7 mouse cellular contexts compared by ENCODE assay signal in genomic region chr11:95413641-95414535, GRCm38 (mm10). TPM values are rescaled to one million over a fixed set of nuclear protein-coding genes. Genes with fewer than 3 reads are reported as not detected.
A peak's percentile ranks its signal among the peaks of the same experiment; 100 is the strongest.
DNase-seq lines count a peak whose midpoint lies in the region; ATAC-seq lines count a peak whose summit lies in the region.

TSS of gene Spop (plus strand) at chr11:95414080.

- H3K4me3 ChIP-seq in intestine, embryonic 16.5 days (ENCODE audit: low read length) = peak within 1 kb of the TSS; percentile 70
- H3K4me3 ChIP-seq in midbrain, embryonic 11.5 days (ENCODE audit: low read depth, low read length) = peak within 1 kb of the TSS; percentile 57

- DNase-seq in adrenal gland, adult 2 months = peak; percentile 95
- DNase-seq in embryo, embryonic 11.5 days (ENCODE audit: low read depth, low spot score) = peak; percentile 92
- DNase-seq in gastrocnemius, postnatal 4 days (ENCODE audit: low spot score in 2 of 2) = peak; percentile 83 to 92
- peak; percentile 81 to 86 for DNase-seq in left cerebral cortex, postnatal 36 days (ENCODE audit: low spot score in 2 of 2)
- DNase-seq in midbrain, embryonic 11.5 days (ENCODE audit: low spot score, missing footprints) = peak; percentile 99
- peak; percentile 93 for DNase-seq in skeletal muscle tissue, adult 2 months (ENCODE audit: low read depth, low spot score)

- intact Hi-C loops in left cerebral cortex, postnatal 36 days (cut with DNase I) = no loop called here

- peak; percentile 89 for ATAC-seq in intestine, embryonic 16.5 days
- ATAC-seq in midbrain, embryonic 11.5 days (ENCODE audit: low FRiP score) = peak; percentile 83

- H3K27me3 ChIP-seq in intestine, embryonic 16.5 days (replicated peaks; ENCODE audit: control insufficient read depth, insufficient read depth, low read length) = 0 out of 2 replicates have a peak, but pooled peaks cover 2% of the 10 kb centered on the region
- H3K27me3 ChIP-seq in midbrain, embryonic 11.5 days (ENCODE audit: control insufficient read depth, insufficient read depth, low read length) = peaks cover 6% of the 10 kb centered on the region; the same call in 1 of the 2 replicates

- H3K4me2 ChIP-seq in intestine, embryonic 16.5 days (ENCODE audit: low read depth, low read length) = peak within 1 kb of the TSS; percentile 72
- H3K4me2 ChIP-seq in midbrain, embryonic 11.5 days = peak within 1 kb of the TSS; percentile 83

- H3K4me1 ChIP-seq in intestine, embryonic 16.5 days (ENCODE audit: control insufficient read depth, insufficient read depth, low read length) = peaks cover 9% of the 10 kb centered on the region
- peaks cover 19% of the 10 kb centered on the region for H3K4me1 ChIP-seq in midbrain, embryonic 11.5 days (ENCODE audit: control insufficient read depth, insufficient read depth, low read length)

- H3K9me3 ChIP-seq in intestine, embryonic 16.5 days (ENCODE audit: control insufficient read depth, low read length) = no peaks in the 10 kb centered on the region
- H3K9me3 ChIP-seq in midbrain, embryonic 11.5 days (ENCODE audit: control insufficient read depth, low read length) = no peaks in the 10 kb centered on the region

- peak within 1 kb of the TSS; percentile 75 for H3K9ac ChIP-seq in intestine, embryonic 16.5 days (ENCODE audit: low read depth, low read length)
- peak within 1 kb of the TSS; percentile 77 for H3K9ac ChIP-seq in midbrain, embryonic 11.5 days (ENCODE audit: low read length)

- peak within 1 kb of the TSS; percentile 93 for H3K27ac ChIP-seq in intestine, embryonic 16.5 days (ENCODE audit: low read length)
- H3K27ac ChIP-seq in midbrain, embryonic 11.5 days (ENCODE audit: low read depth, low read length) = peak within 1 kb of the TSS; percentile 91

- H3K36me3 ChIP-seq in intestine, embryonic 16.5 days (ENCODE audit: control insufficient read depth, insufficient read depth, low read length) = no peaks in the 10 kb centered on the region
- 0 out of 2 replicates have a peak, but pooled peaks cover 3% of the 10 kb centered on the region for H3K36me3 ChIP-seq in midbrain, embryonic 11.5 days (ENCODE audit: control insufficient read depth, insufficient read depth, low read length)

- WGBS in intestine, embryonic 16.5 days = 3% methylated on average over 46 of the region's 58 CpGs
- WGBS in midbrain, embryonic 11.5 days = 2% methylated on average over 45 of the region's 58 CpGs

RNA-seq across cellular contexts. Expression of gene Spop, which starts in this region (rescaled TPM):
- 100 to 1,000 TPM; 105 to 187 TPM for total RNA-seq in adrenal gland, adult 2 months (2021)
- 39.1 and 45.3 TPM in 2 replicates for polyA plus RNA-seq in adrenal gland, adult 2 months (2012; rRNA removed)
- 100 to 1,000 TPM; 191 to 194 TPM for total RNA-seq in gastrocnemius, postnatal 4 days (2021)
- 104 and 127 TPM in 2 replicates for polyA plus RNA-seq in intestine, embryonic 16.5 days (2015; fragmentation: Nextera tagmentation; extraction: Ambion mirVana)
- 100 to 1,000 TPM; 173 to 187 TPM for total RNA-seq in left cerebral cortex, postnatal 36 days (2021)
- polyA plus RNA-seq in midbrain, embryonic 11.5 days (2014; fragmentation: Nextera tagmentation; extraction: Ambion mirVana) = 132 and 162 TPM in 2 replicates

Comparison
In these comparisons a context has a peak if more than half of its experiments do, and no peak if none do; other contexts are left out.
1. Peak in every context shown above with its lines: DNase-seq, ATAC-seq, H3K4me3 ChIP-seq and H3K27ac ChIP-seq.